Mouse (Mus musculus): ENCODE results near the gene Hccs.

GRCm38 (mm10) chrX:169319945-169320667, at the start of gene Hccs:
- no peak for TF ChIP-seq CTCF (IDR thresholded peaks at IDR 0.05; ENCODE audit: low read depth)
- peak; percentile 72 for TF ChIP-seq EP300 (IDR thresholded peaks at IDR 0.05; ENCODE audit: low read depth)
